Comparison of ENCODE assay signal across 9 mouse cellular contexts in genomic region chr4:155171961-155172533, GRCm38 (mm10). TPM values are rescaled to one million over a fixed set of nuclear protein-coding genes. Genes with fewer than 3 reads are reported as not detected.
DNase-seq lines count a peak whose midpoint lies in the region; ATAC-seq lines count a peak whose summit lies in the region.
"Had no signal": no experiment of that assay in that cellular context is flagged by ENCODE, and none has a peak within 500 bp of the region (broad histone marks: within the 10 kb centered on the region; RNA-seq: fewer than 3 reads in every experiment).

No protein-coding gene starts in this region.

- H3K4me1 ChIP-seq in heart, embryonic 15.5 days (replicated peaks), result peaks cover 91% of the 10 kb centered on the region

- H3K9me3 ChIP-seq in heart, embryonic 15.5 days (replicated peaks), result no peaks in the 10 kb centered on the region

- 70% methylated on average over 5 of the region's 5 CpGs for WGBS in heart, embryonic 15.5 days

- no peak for DNase-seq in heart, adult 11 months
- peak; percentile 37 for DNase-seq in thymus, postnatal 25 days
- no peak for DNase-seq in thymus, postnatal 10 days (ENCODE audit: low spot score in 2 of 2)
- DNase-seq in left cerebral cortex, postnatal 36 days (ENCODE audit: low spot score in 2 of 2), result peak; percentile 70 to 73
- DNase-seq in spleen, postnatal 4 days (ENCODE audit: low spot score in 2 of 2), result no peak
- DNase-seq in urinary bladder, postnatal 25 days (ENCODE audit: low spot score), result no peak
- no peak for DNase-seq in T-cell, adult 2 months (ENCODE audit: low spot score)

- peak overlapping the region; percentile 95 for H3K27ac ChIP-seq in heart, embryonic 15.5 days

- peak overlapping the region; percentile 49; the same call in 1 of the 2 replicates for H3K4me2 ChIP-seq in heart, embryonic 15.5 days

- no peak overlapping the region for H3K4me3 ChIP-seq in heart, embryonic 15.5 days

- intact Hi-C loops in left cerebral cortex, postnatal 36 days (cut with DNase I), result loop anchor here (5.0 kb wide), 1 partner anchor 50 kb away; the partner anchor contains the start of gene Ski

- peak overlapping the region; percentile 45; the same call in 1 of the 2 replicates for H3K9ac ChIP-seq in heart, embryonic 15.5 days

- ATAC-seq in heart, embryonic 15.5 days (replicated peaks; ENCODE audit: insufficient number of reproducible peaks, insufficient read depth, low FRiP score, low read depth), result no peak
- ATAC-seq: Patski had no signal

- no peaks in the 10 kb centered on the region for H3K36me3 ChIP-seq in heart, embryonic 15.5 days

- no peaks in the 10 kb centered on the region for H3K27me3 ChIP-seq in heart, embryonic 15.5 days
- H3K27me3 ChIP-seq: Patski had no signal

RNA-seq across cellular contexts. Expression of gene Ski, which starts 50.3 kb away (rescaled TPM):
- polyA plus RNA-seq in heart, embryonic 15.5 days (2015; fragmentation: Nextera tagmentation; extraction: Ambion mirVana), result 11.0 and 13.6 TPM in 2 replicates
- total RNA-seq in left cerebral cortex, postnatal 36 days (2021), result 100 to 1,000 TPM; 113 to 119 TPM

Comparison
In these comparisons a context has a peak if more than half of its experiments do, and no peak if none do; other contexts are left out.
1. DNase-seq: peak in thymus, postnatal 25 days (single experiment) and left cerebral cortex, postnatal 36 days (2 of 2); none in heart, adult 11 months (single experiment), thymus, postnatal 10 days (0 of 2), spleen, postnatal 4 days (0 of 2), urinary bladder, postnatal 25 days (single experiment) and T-cell, adult 2 months (single experiment).